Mouse (Mus musculus) T-helper 1 cell (primary cell): ENCODE data around the gene Unc45a.

ENCODE experiments used
- in situ Hi-C: fragments of 300-600 bp; cut with MboI, MseI; formaldehyde crosslinking; loops from one replicate; pipeline ENCODE4 v1.15.1; 2025; ENCODE audit warnings: high pct_unique_total_duplicates

Gene Unc45a

GRCm38 (mm10) chr7:80340793-80341192 is at the start of gene Unc45a:
TSS of gene Unc45a (minus strand) at chr7:80341005.
- in situ Hi-C loops, result no loop called here

- in situ Hi-C loops, result no loop called here
Observed at GRCm38 (mm10) chr7:80387633-80388543, 47.1 kb upstream of the Unc45a start, which contains the start of gene Fes. TSS of gene Fes (minus strand) at chr7:80387946.

GRCm38 (mm10) chr7:80387033-80387632 is 46.3 kb upstream of the Unc45a start:
- in situ Hi-C loops, result no loop called here

GRCm38 (mm10) chr7:80386235-80386930 is 45.6 kb upstream of the Unc45a start:
- in situ Hi-C loops, result no loop called here

GRCm38 (mm10) chr7:80382919-80383318 is 42.1 kb upstream of the Unc45a start:
- in situ Hi-C loops, result no loop called here

GRCm38 (mm10) chr7:80379531-80379930 is 38.7 kb upstream of the Unc45a start:
- in situ Hi-C loops, result loop anchor here (5.0 kb wide), 1 partner anchor 42 kb away; no protein-coding TSS in a partner anchor

- in situ Hi-C loops, result loop anchor here (5.0 kb wide), 1 partner anchor 40 kb away; no protein-coding TSS in a partner anchor
Observed at GRCm38 (mm10) chr7:80377471-80377870, 36.7 kb upstream of the Unc45a start.

GRCm38 (mm10) chr7:80376192-80376591 is 35.4 kb upstream of the Unc45a start:
- in situ Hi-C loops, result loop anchor here (5.0 kb wide), 1 partner anchor 39 kb away; no protein-coding TSS in a partner anchor

GRCm38 (mm10) chr7:80375376-80376039 is 34.7 kb upstream of the Unc45a start:
- in situ Hi-C loops, result loop anchor here (5.0 kb wide), 1 partner anchor 38 kb away; no protein-coding TSS in a partner anchor

- in situ Hi-C loops, result loop anchor here (5.0 kb wide), 1 partner anchor 37 kb away; no protein-coding TSS in a partner anchor
Observed at GRCm38 (mm10) chr7:80374733-80375132, 33.9 kb upstream of the Unc45a start.

- in situ Hi-C loops, result no loop called here
Observed at GRCm38 (mm10) chr7:80374280-80374679, 33.5 kb upstream of the Unc45a start.

- in situ Hi-C loops, result no loop called here
Observed at GRCm38 (mm10) chr7:80373850-80374249, 33.0 kb upstream of the Unc45a start.

GRCm38 (mm10) chr7:80373352-80373751 is 32.5 kb upstream of the Unc45a start:
- in situ Hi-C loops, result no loop called here

GRCm38 (mm10) chr7:80372667-80373066 is 31.9 kb upstream of the Unc45a start:
- in situ Hi-C loops, result no loop called here

GRCm38 (mm10) chr7:80372166-80372565 is 31.4 kb upstream of the Unc45a start:
- in situ Hi-C loops, result no loop called here

GRCm38 (mm10) chr7:80371041-80371751 is 30.4 kb upstream of the Unc45a start, which contains the start of gene Man2a2:
TSS of gene Man2a2 (minus strand) at chr7:80371375.
- in situ Hi-C loops, result no loop called here

- in situ Hi-C loops, result no loop called here
Observed at GRCm38 (mm10) chr7:80370649-80371040, 29.8 kb upstream of the Unc45a start.

GRCm38 (mm10) chr7:80369967-80370431 is 29.2 kb upstream of the Unc45a start:
- in situ Hi-C loops, result no loop called here

GRCm38 (mm10) chr7:80369461-80369860 is 28.7 kb upstream of the Unc45a start:
- in situ Hi-C loops, result no loop called here

GRCm38 (mm10) chr7:80368635-80369421 is 28.0 kb upstream of the Unc45a start:
- in situ Hi-C loops, result no loop called here
